Mouse (Mus musculus) hindbrain, embryonic 14.5 days (tissue): ENCODE results near the gene Tm9sf3. TPM values are rescaled to one million over a fixed set of nuclear protein-coding genes. Genes with fewer than 3 reads are reported as not detected.
"Not testable (repeated sequence)": the region's sequence is repeated elsewhere in the genome, so short reads cannot be mapped to it uniquely, and the experiment has no call there.

Experiments
- ATAC-seq: fragments of 200-750 bp; cut with Nextera tagmentation; 2 replicates; pipeline ENCODE4 v1.8.0; 2017; ENCODE audit warnings: moderate number of reproducible peaks, mild to moderate bottlenecking, moderate TSS enrichment, moderate library complexity; ENCODE audit not compliant: low FRiP score
- DNase-seq: peaks from one replicate; pipeline ENCODE4 v3.0.0-alpha.2; 2015; ENCODE audit warnings: low spot score
- H3K27ac ChIP-seq: fragments of 300-500 bp; sonication (generic); 2 replicates; pipeline ENCODE4 v1.5.1; 2014; ENCODE audit warnings: mild to moderate bottlenecking, moderate library complexity
- H3K27me3 ChIP-seq: fragments of 300-500 bp; sonication (generic); 2 replicates; pipeline ENCODE4 v1.6.1; 2014; ENCODE audit warnings: mild to moderate bottlenecking, low read length, mixed read lengths; ENCODE audit not compliant: control insufficient read depth, insufficient read depth
- H3K36me3 ChIP-seq: fragments of 300-500 bp; sonication (generic); replicated peaks from 2 replicates; pipeline ENCODE4 v1.6.1; 2014; ENCODE audit not compliant: control insufficient read depth, insufficient read depth
- H3K4me1 ChIP-seq: fragments of 300-500 bp; sonication (generic); replicated peaks from 2 replicates; pipeline ENCODE4 v1.6.1; 2014; ENCODE audit warnings: antibody characterized with exemption, low read length, mixed read lengths; ENCODE audit not compliant: control insufficient read depth, insufficient read depth
- H3K4me2 ChIP-seq: fragments of 300-500 bp; sonication (generic); replicated peaks from 2 replicates; pipeline ENCODE4 v1.6.1; 2014; ENCODE audit warnings: mild to moderate bottlenecking, moderate library complexity
- H3K4me3 ChIP-seq: fragments of 300-500 bp; sonication (generic); replicated peaks from 2 replicates; pipeline ENCODE4 v1.5.1; 2014; ENCODE audit warnings: mild to moderate bottlenecking, low read length
- H3K9ac ChIP-seq: fragments of 300-500 bp; sonication (generic); 2 replicates; pipeline ENCODE4 v1.6.1; 2014
- H3K9me3 ChIP-seq: fragments of 300-500 bp; sonication (generic); 2 replicates; pipeline ENCODE4 v1.6.1; 2016; ENCODE audit warnings: low read length; ENCODE audit not compliant: control insufficient read depth
- WGBS: fragments of 180-500 bp; shearing (Covaris S2); extraction: QIAGEN DNeasy Blood & Tissue Kit; methylation state at CpG from one replicate; pipeline ENCODE4 v1.1.7; 2014; 5-methylcytosine and 5-hydroxymethylcytosine counted together
- polyA plus RNA-seq: library from polyadenylated mRNA; unstranded; fragments of >200 nt; fragmentation: Nextera tagmentation; extraction: Ambion mirVana; gene quantifications from 2 replicates; pipeline ENCODE4 v1.2.1, GENCODE M21; 2014

Gene Tm9sf3
- 111 and 130 TPM in 2 replicates for polyA plus RNA-seq

DNA sequence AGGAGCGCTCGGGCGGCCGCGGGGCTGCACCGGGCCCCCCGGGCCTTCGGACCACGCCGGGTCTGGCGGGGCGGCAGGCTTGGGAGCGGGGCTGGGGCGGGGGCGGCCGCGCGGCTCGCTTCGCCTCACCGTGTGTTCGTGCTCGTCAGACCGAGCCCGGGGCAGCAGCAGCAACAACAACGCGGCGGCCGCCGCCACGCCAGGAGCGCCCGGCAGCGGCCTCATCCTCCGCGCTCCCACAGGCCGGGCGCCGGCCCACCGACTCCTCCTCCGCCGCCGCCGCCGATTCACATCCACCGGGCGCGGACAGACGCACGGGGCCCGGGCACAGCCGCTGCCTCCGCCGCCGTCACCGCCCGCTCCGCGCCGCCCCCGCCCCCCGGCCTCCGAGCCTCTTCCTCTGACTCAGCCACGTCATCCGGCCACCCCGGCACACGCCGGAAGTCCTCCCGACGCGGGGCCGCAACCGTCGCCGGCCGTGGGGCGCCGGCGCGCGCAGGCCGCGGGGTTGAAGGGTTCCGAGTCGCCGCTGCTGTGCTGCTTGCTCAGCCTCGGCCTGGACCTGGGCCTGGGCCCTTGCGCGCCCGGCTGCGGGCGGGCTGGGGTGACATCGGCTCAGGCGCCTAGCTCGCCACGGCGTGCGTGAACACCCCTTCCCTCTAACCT lies at the start of gene Tm9sf3:
Gene Tm9sf3, minus strand, starts transcription at position 368 of the 666 bp plus-strand sequence.
- H3K4me1 ChIP-seq = peaks cover 31% of the 10 kb centered on the region
- H3K4me3 ChIP-seq = peak within 1 kb of the TSS; percentile 94
- H3K9ac ChIP-seq = peak within 1 kb of the TSS; percentile 92
- ATAC-seq (peak; percentile 94), DNase-seq (peak; percentile 85)
- H3K27me3 ChIP-seq = no peaks in the 10 kb centered on the region
- under 1% methylated on average over 79 of the region's 98 CpGs for WGBS
- H3K27ac ChIP-seq = peak within 1 kb of the TSS; percentile 97
- H3K36me3 ChIP-seq = no peaks in the 10 kb centered on the region
- H3K9me3 ChIP-seq = no peaks in the 10 kb centered on the region
- peak within 1 kb of the TSS; percentile 70 for H3K4me2 ChIP-seq

DNA sequence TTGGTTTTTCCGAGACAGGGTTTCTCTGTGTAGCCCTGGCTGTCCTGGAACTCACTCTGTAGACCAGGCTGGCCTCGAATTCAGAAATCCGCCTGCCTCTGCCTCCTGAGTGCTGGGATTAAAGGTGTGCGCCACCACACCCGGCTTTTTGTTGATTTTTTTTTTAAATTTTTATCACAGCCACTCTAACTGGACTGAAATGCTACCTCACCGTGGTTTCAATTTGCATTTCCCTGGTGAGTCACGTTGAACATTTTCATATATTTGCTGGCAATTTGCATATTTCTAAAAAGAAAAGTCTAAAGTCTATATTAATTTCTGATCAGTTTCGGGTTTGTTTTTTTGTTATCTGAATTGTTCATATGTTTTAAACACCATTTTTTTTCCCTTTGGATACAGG lies 48.8 kb upstream of the Tm9sf3 start:
- WGBS = 96% methylated on average over 8 of the region's 8 CpGs
- DNase-seq, H3K4me3 ChIP-seq, H3K9me3 ChIP-seq, H3K4me1 ChIP-seq, H3K27me3 ChIP-seq, ATAC-seq, H3K4me2 ChIP-seq, H3K27ac ChIP-seq, H3K36me3 ChIP-seq, H3K9ac ChIP-seq: not testable (repeated sequence)

GRCm38 (mm10) chr19:41312027-41312426 lies 48.2 kb upstream of the Tm9sf3 start:
- Histone ChIP-seq H3K4me1 (no peaks in the 10 kb centered on the region), H3K4me2 (no peak overlapping the region), H3K9me3 (no peaks in the 10 kb centered on the region), H3K36me3 (no peaks in the 10 kb centered on the region), H3K4me3 (no peak overlapping the region), H3K27ac (no peak overlapping the region), H3K27me3 (no peaks in the 10 kb centered on the region), H3K9ac (no peak overlapping the region)
- no peak for ATAC-seq
- 79% methylated on average over 4 of the region's 4 CpGs for WGBS
- DNase-seq = no peak

- no peaks in the 10 kb centered on the region for H3K27me3 ChIP-seq
These were observed 47.3 kb upstream of the Tm9sf3 start for GRCm38 (mm10) chr19:41310971-41311703.

GRCm38 (mm10) chr19:41303933-41304332 lies 40.1 kb upstream of the Tm9sf3 start:
- no peak for ATAC-seq
- H3K27ac ChIP-seq = no peak overlapping the region
- 68% methylated on average over 3 of the region's 3 CpGs for WGBS
- no peak overlapping the region for H3K4me2 ChIP-seq
- no peak for DNase-seq
- H3K9ac ChIP-seq = no peak overlapping the region
- no peaks in the 10 kb centered on the region for H3K9me3 ChIP-seq
- no peaks in the 10 kb centered on the region for H3K36me3 ChIP-seq
- H3K27me3 ChIP-seq = no peaks in the 10 kb centered on the region
- no peaks in the 10 kb centered on the region for H3K4me1 ChIP-seq
- H3K4me3 ChIP-seq = no peak overlapping the region

More at GRCm38 (mm10) chr19:41310971-41311703, 47.3 kb upstream of the Tm9sf3 start:
- Histone ChIP-seq H3K9ac (peak overlapping the region; percentile 26; the same call in 1 of the 2 replicates), H3K36me3 (no peaks in the 10 kb centered on the region), H3K4me2 (peak overlapping the region; percentile 56), H3K4me1 (no peaks in the 10 kb centered on the region), H3K9me3 (no peaks in the 10 kb centered on the region), H3K27ac (0 out of 2 replicates have a peak overlapping the region, but pooled peaks have one; percentile 27), H3K4me3 (peak overlapping the region; percentile 22)
- 16% methylated on average over 20 of the region's 20 CpGs for WGBS
- DNase-seq (peak; percentile 60), ATAC-seq (peak; percentile 88)

GRCm38 (mm10) chr19:41303433-41303832 lies 39.6 kb upstream of the Tm9sf3 start:
- no peaks in the 10 kb centered on the region for H3K27me3 ChIP-seq
- 80% methylated on average over 6 of the region's 6 CpGs for WGBS
- DNase-seq = no peak
- H3K4me2 ChIP-seq = no peak overlapping the region
- no peak for ATAC-seq
- H3K9me3 ChIP-seq = no peaks in the 10 kb centered on the region
- no peak overlapping the region for H3K9ac ChIP-seq
- H3K4me1 ChIP-seq = no peaks in the 10 kb centered on the region
- H3K36me3 ChIP-seq = no peaks in the 10 kb centered on the region
- no peak overlapping the region for H3K27ac ChIP-seq
- no peak overlapping the region for H3K4me3 ChIP-seq

DNA sequence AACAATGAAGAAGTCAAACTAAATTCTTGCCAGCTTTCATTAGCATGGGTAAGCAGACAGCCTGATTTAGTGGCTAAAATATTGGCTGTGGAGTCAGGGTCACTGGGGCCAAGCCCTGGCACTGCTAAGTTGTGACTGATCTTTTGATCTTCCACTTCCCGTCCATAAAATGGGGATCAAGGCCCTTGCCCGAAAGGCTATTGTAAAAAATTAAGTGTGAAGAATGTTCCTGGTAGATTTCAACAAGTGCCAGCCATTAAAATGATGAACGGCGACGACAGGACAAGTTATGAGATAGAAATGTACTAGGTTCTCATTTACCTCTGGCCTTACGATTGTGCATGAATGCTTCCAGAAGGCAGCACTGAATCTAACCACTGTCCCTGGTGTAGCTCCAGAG lies 38.1 kb upstream of the Tm9sf3 start:
- Histone ChIP-seq H3K4me1 (no peaks in the 10 kb centered on the region), H3K4me3 (no peak overlapping the region), H3K4me2 (no peak overlapping the region), H3K27me3 (no peaks in the 10 kb centered on the region), H3K9ac (no peak overlapping the region), H3K36me3 (no peaks in the 10 kb centered on the region), H3K9me3 (no peaks in the 10 kb centered on the region), H3K27ac (no peak overlapping the region)
- DNase-seq = no peak
- no peak for ATAC-seq
- WGBS = 65% methylated on average over 6 of the region's 6 CpGs

DNA sequence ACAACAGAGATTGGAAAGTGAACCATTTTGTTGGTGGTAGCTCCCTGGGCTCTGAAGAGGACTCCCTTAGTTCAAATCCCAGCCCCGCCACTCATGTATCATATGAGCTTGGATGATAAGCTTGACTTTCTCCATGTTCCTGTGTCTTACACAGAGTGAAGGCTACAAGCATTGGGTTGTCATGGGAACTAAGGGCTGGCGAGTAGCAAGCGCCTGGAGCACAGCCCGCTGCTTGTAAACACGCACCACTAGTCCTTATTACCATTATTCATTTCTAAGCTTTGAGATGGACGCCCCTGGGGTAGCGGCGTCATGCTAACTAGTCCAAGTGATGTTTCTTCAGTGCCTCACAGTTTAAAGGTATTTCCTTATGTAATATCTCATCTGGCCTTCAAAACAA lies 35.6 kb upstream of the Tm9sf3 start:
- H3K9me3 ChIP-seq = no peaks in the 10 kb centered on the region
- H3K9ac ChIP-seq = no peak overlapping the region
- H3K4me2 ChIP-seq = no peak overlapping the region
- 71% methylated on average over 8 of the region's 8 CpGs for WGBS
- no peaks in the 10 kb centered on the region for H3K27me3 ChIP-seq
- H3K4me1 ChIP-seq = no peaks in the 10 kb centered on the region
- ATAC-seq (no peak), DNase-seq (no peak)
- H3K4me3 ChIP-seq = no peak overlapping the region
- H3K36me3 ChIP-seq = no peaks in the 10 kb centered on the region
- no peak overlapping the region for H3K27ac ChIP-seq

GRCm38 (mm10) chr19:41290952-41291619 lies 27.3 kb upstream of the Tm9sf3 start:
- ATAC-seq (no peak), DNase-seq (no peak)
- WGBS = 70% methylated on average over 5 of the region's 5 CpGs
- no peaks in the 10 kb centered on the region for H3K27me3 ChIP-seq
- no peak overlapping the region for H3K4me2 ChIP-seq
- H3K9me3 ChIP-seq = no peaks in the 10 kb centered on the region
- no peaks in the 10 kb centered on the region for H3K4me1 ChIP-seq
- no peak overlapping the region for H3K9ac ChIP-seq
- no peaks in the 10 kb centered on the region for H3K36me3 ChIP-seq
- H3K27ac ChIP-seq = no peak overlapping the region
- H3K4me3 ChIP-seq = no peak overlapping the region
